Mouse (Mus musculus): ENCODE measurements around the gene Agmat. TPM values are rescaled to one million over a fixed set of nuclear protein-coding genes. Genes with fewer than 3 reads are reported as not detected.
A peak's percentile ranks its signal among the peaks of the same experiment; 100 is the strongest.

Gene Agmat
- polyA plus RNA-seq, 1 experiment, result 2.7 TPM

GRCm38 (mm10) chr4:141786141-141786540 is 39.7 kb downstream of the Agmat start:
- H3K27ac ChIP-seq (ENCODE audit: insufficient read depth, low read length), result no peak overlapping the region
- no peaks in the 10 kb centered on the region for H3K27me3 ChIP-seq (ENCODE audit: control insufficient read depth, insufficient read depth, low read length)
- TF ChIP-seq POLR2A (IDR thresholded peaks at IDR 0.05; ENCODE audit: borderline replicate concordance, insufficient read depth, low read length) (no peak), CTCF (IDR thresholded peaks at IDR 0.05; ENCODE audit: borderline replicate concordance, insufficient read depth, low read depth, low read length) (no peak)
- H3K4me3 ChIP-seq (replicated peaks; ENCODE audit: insufficient read depth, low read depth, low read length), result no peak overlapping the region
- no peaks in the 10 kb centered on the region for H3K4me1 ChIP-seq (ENCODE audit: control insufficient read depth, insufficient read depth, low read length)
- DNase-seq, result no peak
- WGBS, result 92% methylated on average over 13 of the region's 13 CpGs

- TF ChIP-seq CTCF (IDR thresholded peaks at IDR 0.05; ENCODE audit: borderline replicate concordance, insufficient read depth, low read depth, low read length) (no peak), POLR2A (IDR thresholded peaks at IDR 0.05; ENCODE audit: borderline replicate concordance, insufficient read depth, low read length) (no peak)
- H3K4me1 ChIP-seq (ENCODE audit: control insufficient read depth, insufficient read depth, low read length), result no peaks in the 10 kb centered on the region
- H3K27me3 ChIP-seq (ENCODE audit: control insufficient read depth, insufficient read depth, low read length), result no peaks in the 10 kb centered on the region
- DNase-seq, result no peak
- WGBS, result 10% methylated on average over 6 of the region's 6 CpGs
- H3K4me3 ChIP-seq (replicated peaks; ENCODE audit: insufficient read depth, low read depth, low read length), result no peak overlapping the region
- no peak overlapping the region for H3K27ac ChIP-seq (ENCODE audit: insufficient read depth, low read length)
Measured at GRCm38 (mm10) chr4:141787046-141787445, 40.6 kb downstream of the Agmat start.

GRCm38 (mm10) chr4:141787462-141787861 is 41.0 kb downstream of the Agmat start:
- WGBS, result 82% methylated on average over 7 of the region's 7 CpGs
- H3K4me3 ChIP-seq (replicated peaks; ENCODE audit: insufficient read depth, low read depth, low read length), result no peak overlapping the region
- no peak for DNase-seq
- TF ChIP-seq CTCF (IDR thresholded peaks at IDR 0.05; ENCODE audit: borderline replicate concordance, insufficient read depth, low read depth, low read length) (no peak), POLR2A (IDR thresholded peaks at IDR 0.05; ENCODE audit: borderline replicate concordance, insufficient read depth, low read length) (no peak)
- H3K4me1 ChIP-seq (ENCODE audit: control insufficient read depth, insufficient read depth, low read length), result no peaks in the 10 kb centered on the region
- H3K27ac ChIP-seq (ENCODE audit: insufficient read depth, low read length), result no peak overlapping the region
- no peaks in the 10 kb centered on the region for H3K27me3 ChIP-seq (ENCODE audit: control insufficient read depth, insufficient read depth, low read length)

GRCm38 (mm10) chr4:141789564-141790218 is 43.2 kb downstream of the Agmat start:
- TF ChIP-seq POLR2A (IDR thresholded peaks at IDR 0.05; ENCODE audit: borderline replicate concordance, insufficient read depth, low read length) (no peak), CTCF (IDR thresholded peaks at IDR 0.05; ENCODE audit: borderline replicate concordance, insufficient read depth, low read depth, low read length) (no peak)
- Histone ChIP-seq H3K4me1 (ENCODE audit: control insufficient read depth, insufficient read depth, low read length) (no peaks in the 10 kb centered on the region), H3K27ac (ENCODE audit: insufficient read depth, low read length) (peak overlapping the region; percentile 20; the same call in 1 of the 2 replicates), H3K27me3 (ENCODE audit: control insufficient read depth, insufficient read depth, low read length) (no peaks in the 10 kb centered on the region), H3K4me3 (replicated peaks; ENCODE audit: insufficient read depth, low read depth, low read length) (peak overlapping the region; percentile 63)
- no peak for DNase-seq
- WGBS, result 41% methylated on average over 3 of the region's 3 CpGs

- H3K4me1 ChIP-seq (ENCODE audit: control insufficient read depth, insufficient read depth, low read length), result peaks cover 4% of the 10 kb centered on the region; the same call in 1 of the 2 replicates
- WGBS, result under 1% methylated on average over 42 of the region's 42 CpGs
- no peaks in the 10 kb centered on the region for H3K27me3 ChIP-seq (ENCODE audit: control insufficient read depth, insufficient read depth, low read length)
- H3K27ac ChIP-seq (ENCODE audit: insufficient read depth, low read length), result peak within 1 kb of the TSS; percentile 20
- peak; percentile 97 to 99 for DNase-seq
- TF ChIP-seq POLR2A (IDR thresholded peaks at IDR 0.05; ENCODE audit: borderline replicate concordance, insufficient read depth, low read length) (peak; percentile 54; the same call in 1 of the 2 replicates), CTCF (IDR thresholded peaks at IDR 0.05; ENCODE audit: borderline replicate concordance, insufficient read depth, low read depth, low read length) (no peak)
- peak within 1 kb of the TSS; percentile 63 for H3K4me3 ChIP-seq (replicated peaks; ENCODE audit: insufficient read depth, low read depth, low read length)
Measured at GRCm38 (mm10) chr4:141790524-141790990, 44.1 kb downstream of the Agmat start, which contains the start of gene Dnajc16. Gene Dnajc16 (minus strand): TSS chr4:141790931.

- no peaks in the 10 kb centered on the region for H3K27me3 ChIP-seq (ENCODE audit: control insufficient read depth, insufficient read depth, low read length)
- no peak for DNase-seq
- WGBS, result 87% methylated on average over 7 of the region's 7 CpGs
- TF ChIP-seq CTCF (IDR thresholded peaks at IDR 0.05; ENCODE audit: borderline replicate concordance, insufficient read depth, low read depth, low read length), result no peak
- TF ChIP-seq POLR2A (IDR thresholded peaks at IDR 0.05; ENCODE audit: borderline replicate concordance, insufficient read depth, low read length), result no peak
- H3K27ac ChIP-seq (ENCODE audit: insufficient read depth, low read length), result no peak overlapping the region
- peaks cover 4% of the 10 kb centered on the region; the same call in 1 of the 2 replicates for H3K4me1 ChIP-seq (ENCODE audit: control insufficient read depth, insufficient read depth, low read length)
- no peak overlapping the region for H3K4me3 ChIP-seq (replicated peaks; ENCODE audit: insufficient read depth, low read depth, low read length)
Measured at GRCm38 (mm10) chr4:141791486-141791885, 45.0 kb downstream of the Agmat start.

GRCm38 (mm10) chr4:141791951-141792350 is 45.5 kb downstream of the Agmat start:
- H3K4me1 ChIP-seq (ENCODE audit: control insufficient read depth, insufficient read depth, low read length), result peaks cover 4% of the 10 kb centered on the region; the same call in 1 of the 2 replicates
- H3K27me3 ChIP-seq (ENCODE audit: control insufficient read depth, insufficient read depth, low read length), result no peaks in the 10 kb centered on the region
- H3K4me3 ChIP-seq (replicated peaks; ENCODE audit: insufficient read depth, low read depth, low read length), result no peak overlapping the region
- DNase-seq, result peak; percentile 44 to 77
- TF ChIP-seq POLR2A (IDR thresholded peaks at IDR 0.05; ENCODE audit: borderline replicate concordance, insufficient read depth, low read length), result no peak
- H3K27ac ChIP-seq (ENCODE audit: insufficient read depth, low read length), result no peak overlapping the region
- 34% methylated on average over 8 of the region's 8 CpGs for WGBS
